Mouse (Mus musculus) erythroblast, embryonic 14.5 days (primary cell): ENCODE measurements around the gene Tmem164. TPM values are rescaled to one million over a fixed set of nuclear protein-coding genes. Genes with fewer than 3 reads are reported as not detected.
"Not testable (repeated sequence)": the region's sequence is repeated elsewhere in the genome, so short reads cannot be mapped to it uniquely, and the experiment has no call there.

ENCODE experiments used
- H3K27me3 ChIP-seq: 2 replicates; pipeline ENCODE4 v1.6.1; 2012; ENCODE audit warnings: inconsistent platforms; ENCODE audit not compliant: control insufficient read depth
- H3K36me3 ChIP-seq: 2 replicates; pipeline ENCODE4 v1.6.1; 2012; ENCODE audit warnings: mild to moderate bottlenecking, inconsistent platforms; ENCODE audit not compliant: control insufficient read depth
- H3K4me1 ChIP-seq: 2 replicates; pipeline ENCODE4 v1.6.1; 2012; ENCODE audit warnings: inconsistent platforms; ENCODE audit not compliant: control insufficient read depth
- H3K4me3 ChIP-seq: replicated peaks from 2 replicates; pipeline ENCODE3; 2012; ENCODE audit warnings: moderate library complexity, mild to moderate bottlenecking, inconsistent platforms
- H3K9me3 ChIP-seq: 2 replicates; pipeline ENCODE4 v1.6.1; 2012; ENCODE audit warnings: low read length, inconsistent platforms, mixed read lengths; ENCODE audit not compliant: control insufficient read depth
- GATA1 ChIP-seq: IDR thresholded peaks from 2 replicates; pipeline ENCODE4 v1.6.1; 2012; ENCODE audit warnings: low read length, inconsistent platforms, mixed read lengths
- TAL1 ChIP-seq: IDR thresholded peaks from 3 replicates; pipeline ENCODE4 v1.6.1; 2012; ENCODE audit warnings: low read length, inconsistent platforms, mixed read lengths
- polyA plus RNA-seq: library from polyadenylated mRNA; stranded (reverse); fragments of >175 nt; gene quantifications from 2 replicates; pipeline ENCODE4 v1.2.3, GENCODE M21; 2012

Tmem164 gene
- 0.69 and 0.96 TPM in 2 replicates for polyA plus RNA-seq

DNA sequence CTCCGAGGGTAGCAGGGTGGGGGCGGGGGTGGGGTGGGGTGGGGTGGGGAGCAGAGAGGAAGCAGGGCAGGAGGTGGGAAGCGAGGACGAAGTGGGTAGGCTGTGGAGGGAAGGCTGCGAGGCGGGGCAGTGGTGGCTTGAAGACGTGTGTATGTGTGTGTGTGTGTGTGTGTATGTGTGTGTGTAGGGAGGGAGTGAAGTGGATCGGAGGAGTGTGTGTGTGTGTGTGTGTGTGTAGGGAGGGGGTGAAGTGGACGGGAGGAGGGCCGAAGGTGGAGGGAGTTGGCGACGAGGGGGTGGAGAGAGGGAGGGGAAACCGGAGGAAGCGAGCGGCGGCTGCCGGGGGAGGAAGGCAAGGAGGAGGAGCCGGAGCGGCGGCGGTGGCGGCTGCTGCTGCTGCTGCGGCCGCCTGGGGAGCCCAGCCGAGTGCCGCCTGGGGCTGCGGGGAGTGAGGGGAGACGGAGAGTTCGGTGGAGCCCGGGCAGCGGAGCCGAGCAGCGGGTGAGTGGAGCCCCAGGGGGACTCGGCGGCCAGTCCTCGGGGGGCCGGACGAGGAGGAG lies at the start of gene Tmem164:
Tmem164 (plus strand) TSS at position 351 of the 560 bp plus-strand sequence.
- Histone ChIP-seq H3K4me1 (peaks cover 70% of the 10 kb centered on the region), H3K9me3 (peaks cover 8% of the 10 kb centered on the region), H3K4me3 (peak within 1 kb of the TSS; percentile 84), H3K36me3 (peaks cover 36% of the 10 kb centered on the region), H3K27me3 (no peaks in the 10 kb centered on the region; the same call in 1 of the 2 replicates)
- TF ChIP-seq TAL1 (no peak), GATA1 (no peak)

DNA sequence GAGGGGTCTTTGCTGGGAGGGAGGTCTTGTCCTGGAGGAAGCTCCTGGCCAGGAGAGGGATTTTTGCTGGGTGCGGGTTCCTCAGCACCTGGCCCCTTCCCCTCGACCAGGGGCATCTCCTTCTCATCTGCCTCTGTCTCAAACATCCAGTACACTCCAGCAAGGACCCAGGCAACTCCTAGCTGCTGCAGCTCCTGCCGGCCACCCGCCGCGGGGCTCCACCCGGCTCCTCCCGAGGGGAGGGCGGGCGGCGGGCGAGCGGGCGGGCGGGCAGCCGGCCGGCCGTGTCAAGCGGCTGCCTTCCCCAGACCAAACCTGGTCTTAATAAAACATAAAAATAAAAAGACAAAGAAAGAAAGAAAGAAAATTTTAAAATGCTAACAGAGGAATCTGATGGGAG lies 48.2 kb upstream of the Tmem164 start:
- not testable (repeated sequence) for H3K9me3 ChIP-seq, H3K4me3 ChIP-seq, H3K4me1 ChIP-seq, H3K36me3 ChIP-seq
- peaks cover 14% of the 10 kb centered on the region for H3K27me3 ChIP-seq

DNA sequence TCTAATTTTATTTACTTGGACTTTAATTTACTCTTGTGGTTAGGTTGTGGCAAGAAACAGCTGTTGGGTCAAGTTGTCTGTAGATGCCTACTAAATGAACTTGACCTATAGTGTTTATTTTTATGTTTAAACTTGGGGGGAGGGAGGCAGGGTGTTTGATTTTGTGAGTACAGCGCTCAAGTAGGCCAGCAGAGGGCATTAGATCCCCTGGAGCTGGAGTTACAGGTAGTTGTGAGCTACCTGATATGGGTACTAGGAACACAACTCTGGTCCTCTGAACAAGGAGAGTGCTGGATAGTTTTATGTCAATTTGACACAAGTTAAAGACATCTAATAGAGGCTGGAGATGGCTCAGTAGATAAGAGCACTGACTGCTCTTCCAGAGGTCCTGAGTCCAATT lies 34.0 kb upstream of the Tmem164 start:
- no peak for TF ChIP-seq TAL1
- peak; percentile 34; the same call in 1 of the 2 replicates for TF ChIP-seq GATA1
- peaks cover 2% of the 10 kb centered on the region; the same call in 1 of the 2 replicates for H3K9me3 ChIP-seq
- no peaks in the 10 kb centered on the region for H3K4me1 ChIP-seq
- H3K36me3 ChIP-seq: no peaks in the 10 kb centered on the region
- no peaks in the 10 kb centered on the region for H3K27me3 ChIP-seq
- no peak overlapping the region for H3K4me3 ChIP-seq

DNA sequence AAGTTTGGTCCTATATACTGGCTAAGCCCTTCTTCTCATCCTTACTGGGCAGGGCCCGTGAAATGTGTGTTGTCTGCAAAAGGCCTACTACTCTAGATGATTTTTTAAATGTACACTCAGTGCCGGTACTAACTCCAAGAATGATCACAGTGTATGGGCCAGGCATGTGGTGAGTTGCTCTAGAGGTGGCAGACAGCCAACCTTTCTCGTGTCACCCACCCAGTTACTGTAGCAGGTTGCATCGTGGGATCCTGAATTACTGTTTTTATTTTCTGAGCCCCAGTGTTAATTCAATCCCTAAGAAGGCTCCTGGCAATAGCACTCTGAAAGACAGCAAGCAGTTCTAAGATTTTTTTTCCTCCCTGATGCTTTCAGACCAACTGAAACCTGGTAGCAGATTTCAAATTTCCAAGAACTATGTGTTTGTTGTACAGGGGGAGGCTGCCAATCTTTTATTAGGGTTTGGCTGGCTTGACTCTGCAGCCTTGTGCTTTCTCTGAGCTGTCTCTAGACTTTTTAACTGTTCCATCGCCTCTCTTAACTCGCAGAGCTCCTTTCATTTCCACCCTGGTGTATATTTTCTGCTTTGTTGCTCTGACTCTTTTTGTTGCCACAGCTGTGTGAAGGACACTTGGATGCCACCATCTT lies 31.0 kb upstream of the Tmem164 start:
- Histone ChIP-seq H3K4me1 (no peaks in the 10 kb centered on the region), H3K36me3 (no peaks in the 10 kb centered on the region), H3K4me3 (no peak overlapping the region), H3K9me3 (peaks cover 2% of the 10 kb centered on the region; the same call in 1 of the 2 replicates), H3K27me3 (no peaks in the 10 kb centered on the region)
- TF ChIP-seq GATA1 (no peak), TAL1 (no peak)

DNA sequence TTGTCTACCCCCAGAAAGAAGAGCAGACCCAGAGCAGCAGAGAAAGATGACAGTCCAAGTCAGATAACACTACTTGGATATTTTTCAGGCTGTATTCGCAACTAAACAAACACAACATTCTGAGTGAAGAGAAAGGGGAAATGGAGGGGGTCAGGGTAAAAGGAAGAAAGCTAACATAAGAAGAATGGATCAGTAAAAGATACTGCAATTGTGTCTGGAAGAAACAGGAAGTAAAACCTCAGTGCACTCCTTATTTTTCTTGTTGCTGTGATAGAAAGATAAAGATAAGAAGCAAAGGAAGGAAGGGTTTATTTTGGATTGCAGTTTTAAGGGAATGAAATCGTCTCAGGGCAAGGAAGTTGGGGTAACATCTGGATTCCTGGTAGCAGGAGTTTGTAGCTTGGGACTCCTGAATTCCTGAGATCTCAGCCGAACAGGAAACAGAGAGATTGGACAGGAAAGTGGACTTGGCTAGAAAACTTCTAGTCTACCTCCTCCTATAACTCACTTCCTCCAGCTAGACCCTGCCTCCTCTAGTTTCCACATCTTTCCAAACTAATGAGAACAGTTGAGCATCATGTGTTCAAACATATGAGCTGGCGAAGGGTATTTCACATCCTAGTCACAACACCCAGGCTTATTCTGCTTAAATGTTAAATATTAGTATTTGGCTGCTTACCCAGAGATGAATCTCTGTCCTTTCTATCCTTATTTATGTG lies 16.3 kb upstream of the Tmem164 start:
- Histone ChIP-seq H3K36me3 (no peaks in the 10 kb centered on the region), H3K4me1 (no peaks in the 10 kb centered on the region), H3K27me3 (peaks cover 5% of the 10 kb centered on the region; the same call in 1 of the 2 replicates), H3K4me3 (no peak overlapping the region), H3K9me3 (no peaks in the 10 kb centered on the region)
- TF ChIP-seq GATA1 (no peak), TAL1 (no peak)

DNA sequence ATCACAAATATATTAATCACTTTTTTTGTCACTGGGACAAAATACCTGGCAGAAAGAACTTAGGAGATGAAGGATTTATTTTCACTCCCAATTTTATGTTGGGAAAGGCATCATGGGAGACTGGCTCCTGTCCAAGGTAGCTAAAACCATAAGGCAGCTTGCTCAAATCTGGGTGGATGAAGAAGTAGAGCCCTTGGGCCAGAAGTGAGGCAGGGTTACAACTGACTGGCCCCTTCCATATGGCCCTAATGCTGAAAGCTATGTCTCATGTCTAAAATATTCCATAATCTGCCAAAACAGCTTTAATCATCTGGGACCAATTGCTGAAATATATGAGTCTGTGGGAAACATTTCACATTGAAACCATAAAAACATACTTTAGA lies 15.8 kb upstream of the Tmem164 start:
- H3K36me3 ChIP-seq: no peaks in the 10 kb centered on the region

DNA sequence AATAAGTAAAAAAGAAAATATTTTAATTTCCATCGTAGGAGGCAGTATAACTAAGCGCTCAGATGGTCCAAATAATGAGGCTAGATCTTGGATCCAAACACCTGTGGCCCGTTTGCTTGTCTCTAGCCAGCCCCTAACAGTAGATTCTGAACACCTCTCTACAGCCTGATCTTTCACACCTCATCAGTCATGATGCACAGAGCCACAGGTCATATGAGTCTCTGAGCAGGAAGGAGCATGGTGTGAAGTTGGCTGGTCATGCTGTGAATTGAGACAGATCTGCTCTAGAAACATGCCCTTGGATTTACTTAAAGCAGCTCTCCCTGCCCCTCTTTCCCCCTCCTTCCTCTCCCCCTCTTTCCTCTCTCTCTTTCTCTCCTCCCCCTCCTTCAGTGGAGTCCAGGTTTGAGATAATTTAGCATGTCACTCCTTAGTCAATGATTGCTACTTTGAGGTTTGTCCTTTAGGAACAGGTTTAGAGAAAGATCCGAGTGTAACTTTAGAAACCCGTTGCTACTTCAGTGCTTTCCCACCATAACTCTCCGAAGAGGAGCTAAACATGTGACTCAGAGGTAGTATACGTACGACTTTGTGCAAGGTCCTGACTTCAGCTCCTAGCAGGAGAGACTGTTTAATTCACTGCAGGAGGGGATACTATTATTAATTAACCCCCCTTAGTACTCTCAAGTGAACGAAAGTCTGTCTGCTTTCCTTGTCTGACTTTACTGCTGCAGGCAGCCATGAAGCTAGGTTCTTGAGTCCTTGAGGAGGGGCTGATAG lies 11.7 kb upstream of the Tmem164 start:
- no peak for TF ChIP-seq GATA1
- Histone ChIP-seq H3K27me3 (peaks cover 2% of the 10 kb centered on the region; the same call in 1 of the 2 replicates), H3K36me3 (no peaks in the 10 kb centered on the region), H3K4me1 (no peaks in the 10 kb centered on the region), H3K4me3 (no peak overlapping the region), H3K9me3 (no peaks in the 10 kb centered on the region)

More for the DNA sequence above, 15.8 kb upstream of the Tmem164 start:
- Histone ChIP-seq H3K27me3 (peaks cover 5% of the 10 kb centered on the region; the same call in 1 of the 2 replicates), H3K4me1 (no peaks in the 10 kb centered on the region), H3K4me3 (no peak overlapping the region), H3K9me3 (no peaks in the 10 kb centered on the region)
- TF ChIP-seq GATA1: no peak
- TF ChIP-seq TAL1: no peak

DNA sequence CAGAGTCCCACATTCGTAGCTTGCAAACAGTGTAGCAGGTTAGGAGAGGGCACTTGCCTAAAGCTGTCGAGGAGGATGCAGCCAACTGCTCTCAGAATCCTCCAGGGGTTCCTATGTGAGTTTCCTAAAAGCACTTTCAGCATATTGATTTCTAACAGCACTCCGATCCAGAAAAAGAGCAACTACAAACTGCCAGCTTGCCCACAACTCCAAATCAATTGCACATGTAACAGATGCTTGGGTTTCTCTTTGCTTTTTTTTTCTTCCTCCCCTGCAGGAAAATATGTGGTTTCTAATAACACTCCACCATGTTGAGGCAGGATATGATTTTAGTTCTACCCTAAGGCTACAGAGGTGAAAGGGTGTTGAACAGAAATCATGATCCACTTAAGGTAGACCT lies 11.1 kb upstream of the Tmem164 start:
- H3K4me3 ChIP-seq: no peak overlapping the region
- TF ChIP-seq TAL1 (no peak), GATA1 (no peak)

DNA sequence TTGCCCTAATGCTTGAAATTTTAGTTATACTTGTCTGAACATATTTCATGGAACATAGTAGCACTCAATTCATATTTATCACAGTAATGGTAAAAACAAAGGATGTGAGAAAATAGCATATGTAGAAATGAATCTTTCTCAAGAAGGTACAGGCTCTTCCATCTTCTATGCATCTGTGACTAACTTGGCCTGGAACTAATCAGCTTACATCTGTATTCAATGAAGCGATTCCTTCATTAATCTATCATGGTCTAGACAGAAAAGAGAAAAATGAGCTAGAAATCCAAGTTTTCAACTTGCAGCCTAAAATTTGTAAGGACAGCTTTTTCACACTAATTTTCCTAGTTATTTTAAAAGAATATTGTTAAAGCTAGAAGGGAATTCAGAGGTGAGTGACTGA lies 10.1 kb upstream of the Tmem164 start:
- Histone ChIP-seq H3K27me3 (peaks cover 4% of the 10 kb centered on the region; the same call in 1 of the 2 replicates), H3K9me3 (no peaks in the 10 kb centered on the region), H3K36me3 (no peaks in the 10 kb centered on the region), H3K4me3 (no peak overlapping the region), H3K4me1 (no peaks in the 10 kb centered on the region)
- TF ChIP-seq GATA1: no peak
- no peak for TF ChIP-seq TAL1

More for the DNA sequence above, 11.1 kb upstream of the Tmem164 start:
- Histone ChIP-seq H3K36me3 (no peaks in the 10 kb centered on the region), H3K9me3 (no peaks in the 10 kb centered on the region), H3K4me1 (no peaks in the 10 kb centered on the region), H3K27me3 (peaks cover 4% of the 10 kb centered on the region; the same call in 1 of the 2 replicates)
